Mouse (Mus musculus) liver, embryonic 16.5 days (tissue): Measurements from ENCODE around the gene Tufm. TPM values are rescaled to one million over a fixed set of nuclear protein-coding genes. Genes with fewer than 3 reads are reported as not detected.

Experiments
- ATAC-seq: fragments of 200-750 bp; cut with Nextera tagmentation; 2 replicates; pipeline ENCODE4 v1.8.0; 2017; ENCODE audit warnings: low read depth, mild to moderate bottlenecking, moderate number of reproducible peaks, moderate library complexity
- H3K27ac ChIP-seq: fragments of 300-500 bp; sonication (generic); 2 replicates; pipeline ENCODE4 v1.5.1; 2014; ENCODE audit warnings: mild to moderate bottlenecking, low read length
- H3K27me3 ChIP-seq: fragments of 300-500 bp; sonication (generic); 2 replicates; pipeline ENCODE4 v1.6.1; 2014; ENCODE audit warnings: low read depth, low read length, mixed read lengths; ENCODE audit not compliant: control insufficient read depth, insufficient read depth
- H3K36me3 ChIP-seq: fragments of 300-500 bp; sonication (generic); 2 replicates; pipeline ENCODE4 v1.6.1; 2014; ENCODE audit warnings: mild to moderate bottlenecking; ENCODE audit not compliant: control insufficient read depth, insufficient read depth
- H3K4me1 ChIP-seq: fragments of 300-500 bp; sonication (generic); 2 replicates; pipeline ENCODE4 v1.6.1; 2014; ENCODE audit warnings: low read depth, low read length, mixed read lengths; ENCODE audit not compliant: control insufficient read depth
- H3K4me2 ChIP-seq: fragments of 300-500 bp; sonication (generic); 2 replicates; pipeline ENCODE4 v1.6.1; 2014; ENCODE audit warnings: low read depth, low read length, mixed read lengths
- H3K4me3 ChIP-seq: fragments of 300-500 bp; sonication (generic); 2 replicates; pipeline ENCODE4 v1.5.1; 2014; ENCODE audit warnings: low read depth, mild to moderate bottlenecking, low read length
- H3K9ac ChIP-seq: fragments of 300-500 bp; sonication (generic); 2 replicates; pipeline ENCODE4 v1.6.1; 2014; ENCODE audit warnings: low read depth, low read length
- H3K9me3 ChIP-seq: fragments of 300-500 bp; sonication (generic); replicated peaks from 2 replicates; pipeline ENCODE4 v1.6.1; 2016; ENCODE audit warnings: low read length; ENCODE audit not compliant: control insufficient read depth
- WGBS: fragments of 180-500 bp; shearing (Covaris S2); extraction: QIAGEN DNeasy Blood & Tissue Kit; methylation state at CpG from one replicate; pipeline ENCODE4 v1.1.7; 2014; ENCODE audit not compliant: insufficient replicate concordance; 5-methylcytosine and 5-hydroxymethylcytosine counted together
- polyA plus RNA-seq: library from polyadenylated mRNA; unstranded; fragments of >200 nt; fragmentation: Nextera tagmentation; extraction: Ambion mirVana; gene quantifications from 2 replicates; pipeline ENCODE4 v1.2.1, GENCODE M21; 2015

The Tufm gene
- polyA plus RNA-seq, 1 experiment from 2014 or later, result 84.0 TPM

DNA sequence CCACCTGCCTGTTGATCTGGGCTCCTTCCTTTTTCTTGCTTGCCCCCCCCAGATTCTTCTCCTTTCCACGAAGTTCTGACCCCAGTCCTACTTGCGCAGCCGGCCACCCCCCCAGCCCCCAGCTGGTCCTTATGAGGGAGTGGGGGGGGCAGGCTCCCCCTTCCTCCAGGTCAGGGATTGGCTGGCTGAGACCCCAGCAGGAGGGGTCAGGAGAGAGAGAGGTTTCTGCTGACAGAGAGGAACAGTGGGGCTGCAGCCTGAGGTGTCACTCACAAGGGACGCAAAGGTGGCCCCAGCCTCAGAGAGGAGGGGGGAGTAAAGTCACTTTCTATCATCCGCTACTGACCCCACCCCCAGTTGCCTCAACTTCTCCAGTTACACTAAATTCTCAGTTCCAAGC lies 24.2 kb upstream of the Tufm start, which contains the start of gene Atp2a1:
TSS of gene Atp2a1 (minus strand) at position 105 of the 400 bp plus-strand sequence.
- H3K9me3 ChIP-seq, result no peaks in the 10 kb centered on the region
- WGBS, result 58% methylated on average over 5 of the region's 5 CpGs
- ATAC-seq, result no peak
- no peak within 1 kb of the TSS for H3K4me2 ChIP-seq
- no peak within 1 kb of the TSS for H3K27ac ChIP-seq
- H3K4me1 ChIP-seq, result peaks cover 12% of the 10 kb centered on the region
- H3K4me3 ChIP-seq, result no peak within 1 kb of the TSS
- H3K9ac ChIP-seq, result no peak within 1 kb of the TSS
- no peaks in the 10 kb centered on the region for H3K27me3 ChIP-seq
- peaks cover 6% of the 10 kb centered on the region for H3K36me3 ChIP-seq

DNA sequence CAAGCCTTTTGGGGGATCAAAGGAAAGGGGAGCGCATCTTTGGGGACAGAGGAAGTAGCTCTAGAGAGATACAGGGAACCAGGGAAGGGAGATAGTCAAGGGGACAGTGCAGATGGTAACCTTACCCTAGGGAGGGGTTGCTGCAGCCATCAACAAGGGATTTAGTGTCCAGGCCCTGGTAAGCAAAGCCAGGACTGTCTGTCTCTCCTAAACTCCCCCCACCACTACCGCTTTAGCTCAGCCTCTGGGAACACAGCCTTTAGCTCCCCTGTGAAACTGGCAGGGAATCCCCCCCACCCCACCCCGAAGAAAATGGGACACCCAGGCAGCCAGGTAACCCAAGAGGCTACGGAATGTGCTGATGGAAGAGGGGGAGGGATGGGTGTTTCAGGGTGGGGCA lies 23.6 kb upstream of the Tufm start:
- ATAC-seq, result no peak
- no peak overlapping the region for H3K9ac ChIP-seq
- H3K27ac ChIP-seq, result no peak overlapping the region
- H3K4me1 ChIP-seq, result peaks cover 12% of the 10 kb centered on the region
- no peaks in the 10 kb centered on the region for H3K9me3 ChIP-seq
- no peak overlapping the region for H3K4me3 ChIP-seq
- H3K36me3 ChIP-seq, result peaks cover 9% of the 10 kb centered on the region
- 64% methylated on average over 4 of the region's 4 CpGs for WGBS
- H3K27me3 ChIP-seq, result no peaks in the 10 kb centered on the region
- no peak overlapping the region for H3K4me2 ChIP-seq

DNA sequence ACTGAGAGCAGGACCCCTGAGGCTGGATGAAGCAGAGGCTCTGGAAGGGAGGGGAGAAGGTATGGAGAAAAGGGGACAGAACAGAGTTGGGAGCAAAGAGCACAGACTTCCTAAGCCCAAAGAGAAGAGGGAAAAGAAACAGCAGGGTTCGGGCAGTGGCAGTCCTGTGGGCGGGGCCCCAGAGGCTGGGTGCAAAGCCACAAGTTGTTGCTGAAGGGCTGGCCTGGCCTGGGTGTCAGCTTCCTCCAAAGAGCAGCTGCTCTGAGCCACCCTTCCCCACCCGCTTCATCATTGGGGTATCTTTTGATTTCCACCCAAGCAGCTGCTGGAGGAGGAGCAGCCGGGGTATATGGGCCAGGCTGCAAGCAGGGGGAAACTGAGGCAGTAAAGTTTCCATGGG lies 23.0 kb upstream of the Tufm start:
- Histone ChIP-seq H3K4me1 (peaks cover 12% of the 10 kb centered on the region), H3K27me3 (no peaks in the 10 kb centered on the region), H3K4me2 (no peak overlapping the region), H3K9me3 (no peaks in the 10 kb centered on the region), H3K36me3 (peaks cover 14% of the 10 kb centered on the region), H3K9ac (no peak overlapping the region), H3K27ac (no peak overlapping the region), H3K4me3 (no peak overlapping the region)
- ATAC-seq, result no peak
- WGBS, result 20% methylated on average over 4 of the region's 4 CpGs

- Histone ChIP-seq H3K4me1 (peaks cover 12% of the 10 kb centered on the region), H3K9ac (no peak overlapping the region), H3K4me3 (no peak overlapping the region), H3K27ac (no peak overlapping the region), H3K9me3 (no peaks in the 10 kb centered on the region), H3K36me3 (peaks cover 17% of the 10 kb centered on the region), H3K27me3 (no peaks in the 10 kb centered on the region), H3K4me2 (no peak overlapping the region)
- no peak for ATAC-seq
- 54% methylated on average over 5 of the region's 5 CpGs for WGBS
Observed at GRCm38 (mm10) chr7:126464836-126465235, 22.3 kb upstream of the Tufm start.

DNA sequence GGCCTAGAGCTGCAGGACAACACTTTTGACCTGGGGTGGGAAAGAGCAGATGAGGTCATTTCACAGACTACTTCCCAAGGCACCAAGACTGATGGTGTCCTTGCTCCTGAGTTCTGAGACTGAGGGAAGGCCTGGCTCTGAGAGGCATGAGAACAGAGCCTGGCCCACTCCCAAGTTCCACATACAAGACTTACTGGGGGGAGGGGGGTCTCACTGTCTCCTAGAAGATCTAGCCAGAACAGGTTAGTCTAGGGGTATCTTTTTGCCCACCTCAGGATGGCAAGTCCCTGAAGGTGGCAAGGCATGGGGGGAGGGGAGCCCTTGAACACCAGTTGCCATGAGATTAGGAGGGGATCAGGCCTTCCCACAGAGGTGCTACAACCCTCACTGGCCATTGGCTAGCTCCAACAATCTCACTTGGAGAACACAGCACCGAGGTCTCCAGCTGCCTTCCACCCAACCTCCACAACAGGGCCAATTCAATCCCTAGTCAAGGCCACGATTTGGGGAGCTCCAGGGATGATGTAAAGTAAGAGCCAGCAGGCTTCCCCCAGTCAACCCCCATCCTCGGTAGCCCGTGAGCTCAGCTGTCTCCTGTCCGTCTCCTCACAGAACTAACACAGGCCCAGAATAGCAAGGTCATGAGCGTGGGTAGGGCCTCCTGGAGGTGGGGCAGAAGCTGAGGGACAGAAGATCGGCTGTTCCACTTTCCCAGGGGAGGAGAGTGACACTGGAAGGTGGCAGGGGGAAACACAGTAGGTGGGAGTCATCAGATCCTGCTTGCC lies 21.7 kb upstream of the Tufm start:
- H3K4me2 ChIP-seq, result no peak overlapping the region
- H3K4me3 ChIP-seq, result no peak overlapping the region
- no peaks in the 10 kb centered on the region for H3K27me3 ChIP-seq
- peak; percentile 49 for ATAC-seq
- 26% methylated on average over 7 of the region's 7 CpGs for WGBS
- H3K9me3 ChIP-seq, result no peaks in the 10 kb centered on the region
- H3K36me3 ChIP-seq, result peaks cover 17% of the 10 kb centered on the region
- H3K4me1 ChIP-seq, result peaks cover 12% of the 10 kb centered on the region
- no peak overlapping the region for H3K27ac ChIP-seq
- H3K9ac ChIP-seq, result no peak overlapping the region

DNA sequence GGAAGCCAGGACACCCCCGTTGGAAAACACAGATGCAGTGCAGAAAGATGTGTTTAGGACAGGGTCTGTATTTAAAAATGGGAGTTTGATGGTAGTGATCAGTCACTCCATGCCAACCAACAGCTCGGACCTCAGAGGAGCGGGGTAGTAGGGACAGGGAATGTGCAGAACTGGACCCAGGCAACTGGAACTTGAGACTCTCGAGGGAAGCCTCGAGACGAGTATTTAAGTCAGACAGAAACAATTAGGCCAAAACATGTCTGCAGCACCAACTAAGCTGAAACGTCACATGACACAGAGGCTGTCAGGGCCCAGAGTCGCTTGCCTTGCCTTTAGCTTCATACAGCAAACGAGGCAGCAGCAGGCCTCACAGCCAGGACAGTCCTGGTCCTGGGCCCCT lies 21.0 kb upstream of the Tufm start:
- WGBS, result 59% methylated on average over 9 of the region's 9 CpGs
- Histone ChIP-seq H3K9me3 (no peaks in the 10 kb centered on the region), H3K4me1 (peaks cover 12% of the 10 kb centered on the region)

DNA sequence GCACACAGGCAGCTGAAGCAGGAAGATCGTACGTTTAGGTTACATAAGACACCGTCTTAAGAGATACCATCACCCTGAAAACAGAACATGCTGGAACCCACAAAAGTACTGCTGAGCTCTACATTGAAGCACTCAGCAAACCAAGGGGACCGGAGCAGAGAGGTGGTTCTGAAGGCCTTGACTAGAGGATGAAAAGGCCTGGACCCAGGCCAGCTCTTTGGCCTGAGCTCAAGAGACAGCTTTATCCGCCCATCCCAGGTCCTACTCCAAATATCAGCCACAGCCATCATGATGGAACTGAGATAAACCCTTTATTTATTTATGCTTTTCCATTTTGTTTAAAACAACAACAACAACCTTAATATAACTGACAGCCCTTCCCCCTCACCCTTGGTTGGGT lies 20.5 kb upstream of the Tufm start:
- H3K36me3 ChIP-seq, result peaks cover 26% of the 10 kb centered on the region
- WGBS, result 61% methylated on average over 5 of the region's 5 CpGs
- no peak for ATAC-seq

More for the DNA sequence above, 21.0 kb upstream of the Tufm start:
- Histone ChIP-seq H3K27ac (no peak overlapping the region), H3K4me3 (no peak overlapping the region), H3K4me2 (no peak overlapping the region), H3K9ac (no peak overlapping the region), H3K36me3 (peaks cover 21% of the 10 kb centered on the region), H3K27me3 (no peaks in the 10 kb centered on the region)
- no peak for ATAC-seq

GRCm38 (mm10) chr7:126467271-126467670 lies 19.9 kb upstream of the Tufm start:
- H3K4me2 ChIP-seq, result no peak overlapping the region
- H3K4me1 ChIP-seq, result peaks cover 12% of the 10 kb centered on the region
- H3K36me3 ChIP-seq, result peaks cover 26% of the 10 kb centered on the region
- no peak overlapping the region for H3K27ac ChIP-seq
- 54% methylated on average over 5 of the region's 5 CpGs for WGBS
- peak; percentile 24; the same call in 1 of the 2 replicates for ATAC-seq
- H3K9ac ChIP-seq, result no peak overlapping the region
- H3K9me3 ChIP-seq, result no peaks in the 10 kb centered on the region
- no peak overlapping the region for H3K4me3 ChIP-seq
- no peaks in the 10 kb centered on the region for H3K27me3 ChIP-seq

More for the DNA sequence above, 20.5 kb upstream of the Tufm start:
- no peak overlapping the region for H3K4me3 ChIP-seq
- no peaks in the 10 kb centered on the region for H3K9me3 ChIP-seq
- H3K4me1 ChIP-seq, result peaks cover 12% of the 10 kb centered on the region
- H3K4me2 ChIP-seq, result no peak overlapping the region
- H3K9ac ChIP-seq, result no peak overlapping the region
- no peaks in the 10 kb centered on the region for H3K27me3 ChIP-seq
- no peak overlapping the region for H3K27ac ChIP-seq

DNA sequence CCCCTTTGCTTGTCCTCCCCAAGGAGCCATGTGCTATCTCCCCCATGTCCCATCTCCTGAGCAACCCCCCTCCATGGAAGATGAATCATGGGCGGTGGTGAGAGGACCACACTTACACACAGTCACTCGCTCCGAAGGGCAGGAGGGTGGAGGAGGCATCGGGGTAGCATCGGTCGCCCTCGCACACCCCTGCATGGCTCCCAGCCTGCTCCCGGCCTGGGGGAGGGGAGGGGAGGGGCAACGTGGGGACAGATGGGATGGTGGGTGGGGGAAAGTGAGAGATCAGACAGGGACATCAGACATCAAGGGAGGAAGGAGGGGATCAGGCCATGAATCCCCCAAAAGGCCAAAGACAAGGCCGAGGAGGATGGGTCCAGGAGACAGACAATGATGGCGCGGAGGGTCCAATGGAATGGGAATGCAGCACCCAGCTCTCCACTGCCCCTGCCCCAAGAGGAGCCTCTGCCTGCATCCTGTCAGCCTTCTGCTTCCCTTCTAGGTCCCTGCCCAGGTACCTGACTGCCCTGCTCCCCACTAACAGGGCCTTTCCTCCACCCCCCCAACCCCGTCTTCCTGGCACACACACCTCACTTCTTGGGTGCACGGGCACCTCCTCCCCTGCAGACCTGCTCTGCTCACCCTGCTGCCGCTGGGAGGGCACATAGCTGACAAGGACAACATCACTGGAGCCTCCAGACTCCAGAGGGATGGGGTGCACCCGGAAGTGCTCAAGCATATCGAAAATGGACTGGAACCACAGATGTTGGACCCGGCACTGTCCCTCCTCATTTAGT lies 19.1 kb upstream of the Tufm start:
- Histone ChIP-seq H3K27ac (no peak overlapping the region), H3K9ac (no peak overlapping the region), H3K9me3 (no peaks in the 10 kb centered on the region), H3K36me3 (peaks cover 26% of the 10 kb centered on the region), H3K4me3 (no peak overlapping the region), H3K27me3 (no peaks in the 10 kb centered on the region), H3K4me1 (peaks cover 18% of the 10 kb centered on the region), H3K4me2 (no peak overlapping the region)
- WGBS, result 83% methylated on average over 18 of the region's 18 CpGs
- no peak for ATAC-seq
